Mouse (Mus musculus) hindbrain, embryonic 14.5 days (tissue): Measurements from ENCODE around the gene Apol6. TPM values are rescaled to one million over a fixed set of nuclear protein-coding genes. Genes with fewer than 3 reads are reported as not detected.
"Not testable (repeated sequence)": the region's sequence is repeated elsewhere in the genome, so short reads cannot be mapped to it uniquely, and the experiment has no call there.

ENCODE experiments used
- ATAC-seq: fragments of 200-750 bp; cut with Nextera tagmentation; 2 replicates; pipeline ENCODE4 v1.8.0; 2017; ENCODE audit warnings: moderate number of reproducible peaks, mild to moderate bottlenecking, moderate TSS enrichment, moderate library complexity; ENCODE audit not compliant: low FRiP score
- DNase-seq: peaks from one replicate; pipeline ENCODE4 v3.0.0-alpha.2; 2015; ENCODE audit warnings: low spot score
- H3K27ac ChIP-seq: fragments of 300-500 bp; sonication (generic); 2 replicates; pipeline ENCODE4 v1.5.1; 2014; ENCODE audit warnings: mild to moderate bottlenecking, moderate library complexity
- H3K27me3 ChIP-seq: fragments of 300-500 bp; sonication (generic); 2 replicates; pipeline ENCODE4 v1.6.1; 2014; ENCODE audit warnings: mild to moderate bottlenecking, low read length, mixed read lengths; ENCODE audit not compliant: control insufficient read depth, insufficient read depth
- H3K36me3 ChIP-seq: fragments of 300-500 bp; sonication (generic); replicated peaks from 2 replicates; pipeline ENCODE4 v1.6.1; 2014; ENCODE audit not compliant: control insufficient read depth, insufficient read depth
- H3K4me1 ChIP-seq: fragments of 300-500 bp; sonication (generic); replicated peaks from 2 replicates; pipeline ENCODE4 v1.6.1; 2014; ENCODE audit warnings: antibody characterized with exemption, low read length, mixed read lengths; ENCODE audit not compliant: control insufficient read depth, insufficient read depth
- H3K4me2 ChIP-seq: fragments of 300-500 bp; sonication (generic); replicated peaks from 2 replicates; pipeline ENCODE4 v1.6.1; 2014; ENCODE audit warnings: mild to moderate bottlenecking, moderate library complexity
- H3K4me3 ChIP-seq: fragments of 300-500 bp; sonication (generic); replicated peaks from 2 replicates; pipeline ENCODE4 v1.5.1; 2014; ENCODE audit warnings: mild to moderate bottlenecking, low read length
- H3K9ac ChIP-seq: fragments of 300-500 bp; sonication (generic); 2 replicates; pipeline ENCODE4 v1.6.1; 2014
- H3K9me3 ChIP-seq: fragments of 300-500 bp; sonication (generic); 2 replicates; pipeline ENCODE4 v1.6.1; 2016; ENCODE audit warnings: low read length; ENCODE audit not compliant: control insufficient read depth
- WGBS: fragments of 180-500 bp; shearing (Covaris S2); extraction: QIAGEN DNeasy Blood & Tissue Kit; methylation state at CpG from one replicate; pipeline ENCODE4 v1.1.7; 2014; 5-methylcytosine and 5-hydroxymethylcytosine counted together
- polyA plus RNA-seq: library from polyadenylated mRNA; unstranded; fragments of >200 nt; fragmentation: Nextera tagmentation; extraction: Ambion mirVana; gene quantifications from 2 replicates; pipeline ENCODE4 v1.2.1, GENCODE M21; 2014

The Apol6 gene
- polyA plus RNA-seq, 1 experiment from 2014 or later: not detected

DNA sequence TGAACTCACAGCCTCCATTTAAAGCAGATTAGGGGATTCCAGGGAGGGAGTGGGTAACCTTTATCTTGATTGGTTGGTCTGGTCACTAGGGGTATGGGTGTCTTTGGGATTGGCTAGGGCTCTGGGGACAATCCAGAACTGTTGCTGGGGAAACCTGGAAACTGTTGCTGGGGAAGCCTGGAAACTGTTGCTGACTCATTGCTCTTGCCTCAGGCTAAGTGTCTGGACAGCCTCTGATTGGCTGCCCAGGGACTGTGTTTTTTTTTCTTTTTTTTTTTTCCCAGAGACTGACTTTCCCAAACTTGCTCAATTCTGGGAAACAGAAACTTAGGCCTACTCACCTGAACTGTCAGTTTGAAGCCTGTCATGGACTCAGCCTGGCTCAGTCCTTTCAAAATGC lies 14.0 kb downstream of the Apol6 start:
- H3K27me3 ChIP-seq: no peaks in the 10 kb centered on the region
- no peaks in the 10 kb centered on the region for H3K9me3 ChIP-seq
- DNase-seq (no peak), ATAC-seq (no peak)
- H3K36me3 ChIP-seq: no peaks in the 10 kb centered on the region
- H3K4me3 ChIP-seq: no peak overlapping the region
- H3K4me1 ChIP-seq: peaks cover 8% of the 10 kb centered on the region; the same call in 1 of the 2 replicates
- no peak overlapping the region for H3K4me2 ChIP-seq
- H3K27ac ChIP-seq: no peak overlapping the region
- H3K9ac ChIP-seq: no peak overlapping the region

- not testable (repeated sequence) for H3K9me3 ChIP-seq, ATAC-seq, H3K9ac ChIP-seq, H3K4me1 ChIP-seq, H3K36me3 ChIP-seq, H3K4me3 ChIP-seq, DNase-seq, H3K4me2 ChIP-seq, H3K27me3 ChIP-seq, H3K27ac ChIP-seq
- WGBS: 93% methylated on average over 4 of the region's 4 CpGs
Measured at GRCm38 (mm10) chr15:77059416-77059815, 14.9 kb downstream of the Apol6 start.

GRCm38 (mm10) chr15:77062746-77063145 lies 18.2 kb downstream of the Apol6 start:
- DNase-seq (no peak), ATAC-seq (no peak)
- no peaks in the 10 kb centered on the region for H3K9me3 ChIP-seq
- no peak overlapping the region for H3K4me2 ChIP-seq
- H3K27me3 ChIP-seq: no peaks in the 10 kb centered on the region
- no peaks in the 10 kb centered on the region for H3K36me3 ChIP-seq
- no peaks in the 10 kb centered on the region for H3K4me1 ChIP-seq
- H3K4me3 ChIP-seq: no peak overlapping the region
- no peak overlapping the region for H3K9ac ChIP-seq
- H3K27ac ChIP-seq: no peak overlapping the region

DNA sequence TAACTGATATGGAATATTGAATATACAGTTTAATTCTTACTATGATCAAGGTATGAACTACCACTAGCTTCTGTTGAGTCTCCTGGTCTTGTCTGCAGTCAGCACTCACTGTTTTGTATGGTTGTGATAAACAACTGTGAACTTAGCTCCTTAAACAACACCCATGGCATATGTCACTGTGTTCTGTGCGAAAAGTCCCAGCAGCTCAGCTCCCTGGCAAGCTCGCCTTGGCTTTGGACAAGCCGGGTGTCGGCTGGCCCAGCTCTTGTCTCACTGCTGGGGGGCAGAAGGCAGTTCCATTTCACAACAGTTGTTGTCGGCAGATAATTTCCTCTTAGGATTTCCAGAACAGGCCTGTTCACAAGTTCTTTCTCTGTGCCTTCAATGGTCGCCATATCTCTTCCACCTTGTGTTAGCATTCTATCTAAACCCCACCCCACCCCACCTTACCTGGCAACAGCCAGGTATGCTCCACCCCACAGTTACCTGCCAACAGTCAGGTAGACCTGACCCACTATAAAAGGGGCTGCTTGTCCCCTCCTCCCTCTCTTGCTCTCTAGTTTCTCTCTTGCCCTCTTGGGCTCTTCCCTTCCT lies 20.8 kb downstream of the Apol6 start:
- Histone ChIP-seq H3K4me1 (0 out of 2 replicates have a peak, but pooled peaks cover 4% of the 10 kb centered on the region), H3K9ac (no peak overlapping the region), H3K4me3 (no peak overlapping the region), H3K9me3 (no peaks in the 10 kb centered on the region), H3K27me3 (no peaks in the 10 kb centered on the region), H3K27ac (no peak overlapping the region), H3K4me2 (no peak overlapping the region), H3K36me3 (no peaks in the 10 kb centered on the region)
- 93% methylated on average over 6 of the region's 6 CpGs for WGBS
- DNase-seq: no peak
- ATAC-seq: no peak

- H3K4me2 ChIP-seq: no peak overlapping the region
- 92% methylated on average over 6 of the region's 6 CpGs for WGBS
Measured at GRCm38 (mm10) chr15:77066233-77066632, 21.7 kb downstream of the Apol6 start.

GRCm38 (mm10) chr15:77068439-77068861 lies 23.9 kb downstream of the Apol6 start:
- no peak overlapping the region for H3K4me3 ChIP-seq
- WGBS: 66% methylated on average over 3 of the region's 3 CpGs
- H3K4me1 ChIP-seq: 0 out of 2 replicates have a peak, but pooled peaks cover 4% of the 10 kb centered on the region
- no peaks in the 10 kb centered on the region for H3K9me3 ChIP-seq
- peak overlapping the region; percentile 32; the same call in 1 of the 2 replicates for H3K27ac ChIP-seq
- DNase-seq (no peak), ATAC-seq (no peak)
- H3K27me3 ChIP-seq: no peaks in the 10 kb centered on the region
- H3K4me2 ChIP-seq: no peak overlapping the region
- no peak overlapping the region for H3K9ac ChIP-seq
- H3K36me3 ChIP-seq: no peaks in the 10 kb centered on the region

More at GRCm38 (mm10) chr15:77066233-77066632, 21.7 kb downstream of the Apol6 start:
- Histone ChIP-seq H3K4me1 (0 out of 2 replicates have a peak, but pooled peaks cover 4% of the 10 kb centered on the region), H3K36me3 (no peaks in the 10 kb centered on the region), H3K9ac (no peak overlapping the region), H3K4me3 (no peak overlapping the region), H3K27me3 (no peaks in the 10 kb centered on the region), H3K27ac (no peak overlapping the region), H3K9me3 (no peaks in the 10 kb centered on the region)
- DNase-seq (no peak), ATAC-seq (no peak)

GRCm38 (mm10) chr15:77069019-77069418 lies 24.5 kb downstream of the Apol6 start:
- Histone ChIP-seq H3K9ac (no peak overlapping the region), H3K36me3 (no peaks in the 10 kb centered on the region), H3K4me1 (0 out of 2 replicates have a peak, but pooled peaks cover 4% of the 10 kb centered on the region), H3K27me3 (no peaks in the 10 kb centered on the region), H3K9me3 (no peaks in the 10 kb centered on the region), H3K4me2 (no peak overlapping the region), H3K4me3 (no peak overlapping the region), H3K27ac (no peak overlapping the region)
- ATAC-seq (no peak), DNase-seq (no peak)
- 93% methylated on average over 3 of the region's 3 CpGs for WGBS

GRCm38 (mm10) chr15:77070745-77071268 lies 26.3 kb downstream of the Apol6 start:
- H3K36me3 ChIP-seq: no peaks in the 10 kb centered on the region; the same call in none of the 2 replicates
- no peaks in the 10 kb centered on the region for H3K27me3 ChIP-seq
- H3K9ac ChIP-seq: no peak overlapping the region
- H3K4me2 ChIP-seq: no peak overlapping the region
- DNase-seq: no peak
- H3K4me1 ChIP-seq: 0 out of 2 replicates have a peak, but pooled peaks cover 4% of the 10 kb centered on the region
- H3K4me3 ChIP-seq: no peak overlapping the region
- H3K27ac ChIP-seq: no peak overlapping the region
- no peaks in the 10 kb centered on the region for H3K9me3 ChIP-seq
- 89% methylated on average over 11 of the region's 11 CpGs for WGBS
- ATAC-seq: no peak

- Histone ChIP-seq H3K36me3 (peaks cover 6% of the 10 kb centered on the region), H3K4me1 (0 out of 2 replicates have a peak, but pooled peaks cover 4% of the 10 kb centered on the region), H3K27ac (no peak overlapping the region), H3K4me3 (no peak overlapping the region), H3K9me3 (no peaks in the 10 kb centered on the region), H3K27me3 (no peaks in the 10 kb centered on the region), H3K4me2 (no peak overlapping the region), H3K9ac (no peak overlapping the region)
- 17% methylated on average over 10 of the region's 10 CpGs for WGBS
- ATAC-seq (peak; percentile 58), DNase-seq (peak; percentile 49)
Measured at GRCm38 (mm10) chr15:77071501-77071900, 27.0 kb downstream of the Apol6 start.
